Mouse (Mus musculus) cerebellum, adult 2 months (tissue): ENCODE measurements around the gene 1700013G24Rik. TPM values are rescaled to one million over a fixed set of nuclear protein-coding genes. Genes with fewer than 3 reads are reported as not detected.

Experiments
- DNase-seq, 2 experiments: peaks; one replicate each; pipeline ENCODE4 v3.0.0; 2021
- H3K27ac ChIP-seq: fragments of 200-500 bp; 2 replicates; pipeline ENCODE4 v1.5.1; 2012; ENCODE audit warnings: low read length, control low read depth, inconsistent platforms; ENCODE audit not compliant: insufficient read depth
- H3K27me3 ChIP-seq: fragments of 200-500 bp; 2 replicates; pipeline ENCODE4 v1.6.1; 2012; ENCODE audit warnings: inconsistent platforms, mild to moderate bottlenecking, low read length, moderate library complexity; ENCODE audit not compliant: control insufficient read depth, insufficient read depth
- H3K4me1 ChIP-seq: fragments of 200-500 bp; 2 replicates; pipeline ENCODE4 v1.6.1; 2011; ENCODE audit warnings: low read length; ENCODE audit not compliant: control insufficient read depth, insufficient read depth
- H3K4me3 ChIP-seq: fragments of 200-500 bp; replicated peaks from 2 replicates; pipeline ENCODE3; 2011; ENCODE audit warnings: mild to moderate bottlenecking, low read depth, low read length, control low read depth; ENCODE audit not compliant: insufficient read depth
- CTCF ChIP-seq: fragments of 200-500 bp; IDR thresholded peaks from 2 replicates; pipeline ENCODE4 v1.5.1; 2011; ENCODE audit warnings: low read depth, mild to moderate bottlenecking, control low read depth, low read length, moderate library complexity, borderline replicate concordance; ENCODE audit not compliant: insufficient read depth
- POLR2A ChIP-seq: fragments of 200-500 bp; IDR thresholded peaks from 2 replicates; pipeline ENCODE4 v1.6.1; 2011; ENCODE audit warnings: low read length, control low read depth, borderline replicate concordance; ENCODE audit not compliant: insufficient read depth
- WGBS: fragments of 180-500 bp; shearing (Covaris S2); methylation state at CpG from one replicate; pipeline ENCODE4 v1.1.7; 2018; 5-methylcytosine and 5-hydroxymethylcytosine counted together
- polyA plus RNA-seq: library from polyadenylated mRNA; depleted of rRNA; stranded (reverse); fragments of >200 nt; gene quantifications from 2 replicates; pipeline ENCODE4 v1.2.3, GENCODE M21; 2012

Gene 1700013G24Rik
- polyA plus RNA-seq, 1 experiment, result not detected

- no peak for TF ChIP-seq POLR2A
- no peak for TF ChIP-seq CTCF
- no peak overlapping the region for H3K27ac ChIP-seq
- no peaks in the 10 kb centered on the region for H3K27me3 ChIP-seq
- no peaks in the 10 kb centered on the region for H3K4me1 ChIP-seq
- no peak for DNase-seq
- WGBS, result 70% methylated on average over 8 of the region's 8 CpGs
- no peak overlapping the region for H3K4me3 ChIP-seq
Observed at GRCm38 (mm10) chr4:137436979-137437669, 16.0 kb upstream of the 1700013G24Rik start.

- no peak overlapping the region for H3K27ac ChIP-seq
- H3K27me3 ChIP-seq, result no peaks in the 10 kb centered on the region
- WGBS, result 96% methylated on average over 8 of the region's 8 CpGs
- peaks cover 2% of the 10 kb centered on the region; the same call in 1 of the 2 replicates for H3K4me1 ChIP-seq
- no peak for DNase-seq
- H3K4me3 ChIP-seq, result no peak overlapping the region
- TF ChIP-seq CTCF, result no peak
- no peak for TF ChIP-seq POLR2A
Observed at GRCm38 (mm10) chr4:137438842-137439241, 14.2 kb upstream of the 1700013G24Rik start.

DNA sequence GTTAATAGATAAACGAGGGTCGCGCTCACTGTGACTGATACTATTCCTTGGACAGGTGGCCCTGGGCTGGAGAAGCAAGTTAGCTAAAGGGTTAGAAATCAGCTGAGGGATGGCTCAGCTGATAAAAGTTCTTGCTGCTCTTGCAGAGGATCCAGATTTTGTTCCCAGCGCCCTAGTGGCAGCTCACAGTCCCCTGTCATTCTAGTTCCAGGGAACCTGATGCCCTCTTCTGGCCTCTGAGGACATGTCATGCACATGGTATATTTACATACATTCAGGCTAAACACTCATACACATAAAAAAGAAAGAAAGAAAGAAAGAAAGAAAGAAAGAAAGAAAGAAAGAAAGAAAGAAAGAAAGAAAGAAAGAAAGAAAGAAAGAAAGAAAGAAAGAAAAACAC, 11.8 kb upstream of the 1700013G24Rik start:
- Histone ChIP-seq H3K27me3 (no peaks in the 10 kb centered on the region), H3K27ac (no peak overlapping the region), H3K4me3 (no peak overlapping the region), H3K4me1 (peaks cover 4% of the 10 kb centered on the region; the same call in 1 of the 2 replicates)
- no peak for DNase-seq
- WGBS, result 86% methylated on average over 4 of the region's 4 CpGs
- TF ChIP-seq CTCF (no peak), POLR2A (no peak)

- no peak for TF ChIP-seq POLR2A
- peak; percentile 82 for TF ChIP-seq CTCF
- DNase-seq, result peak; percentile 70 to 85
- Histone ChIP-seq H3K27me3 (no peaks in the 10 kb centered on the region), H3K27ac (no peak overlapping the region), H3K4me3 (peak overlapping the region; percentile 21), H3K4me1 (peaks cover 9% of the 10 kb centered on the region)
- 23% methylated on average over 5 of the region's 5 CpGs for WGBS
Observed at GRCm38 (mm10) chr4:137443625-137444024, 9.5 kb upstream of the 1700013G24Rik start.

DNA sequence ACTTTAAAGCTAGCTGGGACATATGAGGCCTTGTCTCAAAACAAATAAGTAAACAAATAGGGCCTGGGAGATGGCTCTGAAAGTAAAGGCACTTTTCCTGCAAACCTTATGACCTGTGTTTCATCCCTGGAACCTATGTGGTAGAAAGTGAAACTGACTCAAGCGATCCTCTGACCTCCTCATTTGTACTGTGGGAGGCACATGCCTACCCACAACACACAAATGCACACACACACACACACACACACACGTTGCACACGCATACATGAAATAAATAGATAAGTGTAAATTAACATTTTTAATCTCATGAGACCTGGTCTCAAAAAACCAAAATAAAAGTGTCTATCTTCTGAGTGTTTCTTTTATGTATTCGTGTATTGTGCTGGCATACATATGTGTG, 7.2 kb upstream of the 1700013G24Rik start:
- H3K27ac ChIP-seq, result no peak overlapping the region
- TF ChIP-seq POLR2A (no peak), CTCF (no peak)

DNA sequence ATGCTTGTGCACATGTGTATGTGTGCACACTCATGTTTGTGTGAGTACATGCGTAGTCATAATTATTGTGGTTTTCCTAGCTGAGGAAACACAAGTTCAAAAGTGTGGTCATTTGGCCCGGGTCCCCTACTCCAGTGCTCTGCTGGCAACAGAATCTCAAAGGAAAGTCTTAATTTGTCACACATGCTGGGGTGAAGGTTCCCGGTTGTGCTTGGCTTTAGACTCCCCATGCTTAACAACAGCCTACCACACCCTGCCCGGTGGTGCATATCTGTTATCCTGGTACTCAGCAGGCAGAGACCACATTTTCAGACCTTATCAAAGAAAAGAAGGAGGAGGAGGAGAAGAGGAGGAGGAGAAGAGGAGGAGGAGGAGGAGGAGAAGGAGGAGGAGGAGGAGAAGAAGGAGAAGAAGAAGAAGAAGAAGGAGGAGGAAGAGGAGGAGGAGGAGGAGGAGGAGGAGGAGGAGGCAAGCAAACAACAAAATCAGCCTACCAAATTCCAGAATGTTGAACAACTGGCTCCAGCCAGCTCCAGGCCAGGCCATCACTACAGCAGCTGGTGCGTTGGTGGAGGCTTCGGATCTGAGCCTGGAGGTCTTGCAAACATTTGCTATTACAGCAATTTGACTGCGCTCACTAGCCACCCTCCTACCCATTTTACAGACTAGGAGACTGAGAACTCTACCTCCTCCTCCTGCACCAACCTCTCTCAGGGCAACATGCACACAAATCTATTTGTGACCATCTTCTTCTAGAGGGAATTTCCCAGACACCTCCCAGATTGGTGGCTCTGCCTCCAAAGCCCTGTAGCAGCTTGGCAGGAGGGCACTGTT, 5.5 kb upstream of the 1700013G24Rik start:
- H3K27me3 ChIP-seq, result no peaks in the 10 kb centered on the region
- peaks cover 9% of the 10 kb centered on the region for H3K4me1 ChIP-seq
- WGBS, result 59% methylated on average over 7 of the region's 7 CpGs
- H3K27ac ChIP-seq, result no peak overlapping the region
- DNase-seq, result no peak
- H3K4me3 ChIP-seq, result no peak overlapping the region
- TF ChIP-seq POLR2A (no peak), CTCF (no peak)

More for the DNA sequence above, 7.2 kb upstream of the 1700013G24Rik start:
- peaks cover 9% of the 10 kb centered on the region for H3K4me1 ChIP-seq
- H3K4me3 ChIP-seq, result no peak overlapping the region
- WGBS, result 97% methylated on average over 4 of the region's 4 CpGs
- no peak for DNase-seq
- H3K27me3 ChIP-seq, result no peaks in the 10 kb centered on the region

DNA sequence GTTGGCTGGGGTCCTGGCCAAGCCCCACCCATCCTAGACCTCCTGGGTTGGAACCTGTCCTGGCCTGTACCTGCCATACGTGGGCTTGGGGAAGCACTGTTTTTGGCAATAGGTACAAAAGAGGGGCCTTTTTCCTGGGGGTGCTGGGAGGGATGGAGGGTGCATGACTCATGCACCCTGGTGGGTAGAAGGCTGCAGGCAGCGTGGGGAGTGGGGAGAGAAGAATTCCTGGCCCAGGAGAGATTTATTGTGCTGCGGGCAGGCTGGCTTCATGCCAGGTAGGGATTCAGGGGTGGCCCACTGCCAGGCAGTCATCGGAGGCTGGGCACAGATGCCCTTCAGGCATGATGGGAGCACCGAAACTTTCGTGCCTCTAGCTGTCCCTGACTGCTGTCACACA, 4.9 kb upstream of the 1700013G24Rik start:
- peaks cover 9% of the 10 kb centered on the region for H3K4me1 ChIP-seq
- TF ChIP-seq POLR2A (no peak), CTCF (no peak)
- no peaks in the 10 kb centered on the region for H3K27me3 ChIP-seq
- no peak overlapping the region for H3K27ac ChIP-seq
- 4% methylated on average over 6 of the region's 6 CpGs for WGBS
- no peak overlapping the region for H3K4me3 ChIP-seq
- peak; percentile 48 to 51 for DNase-seq

DNA sequence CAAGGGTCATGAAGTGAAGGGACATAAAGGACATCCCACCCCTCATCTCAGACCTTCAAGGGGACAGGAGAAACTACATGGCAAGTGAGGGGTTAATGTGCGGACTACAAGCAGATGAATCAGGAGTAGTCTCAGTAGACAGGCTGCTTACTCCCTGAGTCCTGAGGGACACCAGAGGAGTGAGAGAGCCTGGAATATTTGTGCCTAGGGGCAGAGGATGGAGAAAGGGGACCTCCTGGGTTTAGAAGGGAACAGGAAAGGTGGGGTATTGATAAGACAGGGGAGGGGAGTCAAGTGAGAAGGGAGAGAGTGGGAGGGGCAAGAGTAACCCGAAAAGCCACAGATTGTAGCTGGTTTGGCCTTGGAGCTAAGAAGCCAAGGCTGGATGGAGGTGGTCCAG, 4.4 kb upstream of the 1700013G24Rik start:
- TF ChIP-seq POLR2A, result no peak
- no peak for TF ChIP-seq CTCF
- DNase-seq, result no peak
- 38% methylated on average over 2 of the region's 2 CpGs for WGBS
- Histone ChIP-seq H3K27ac (no peak overlapping the region), H3K4me1 (peaks cover 9% of the 10 kb centered on the region), H3K27me3 (no peaks in the 10 kb centered on the region), H3K4me3 (no peak overlapping the region)
